Mouse (Mus musculus) lung, embryonic 14.5 days (tissue): ENCODE data around the gene Mapk14. TPM values are rescaled to one million over a fixed set of nuclear protein-coding genes. Genes with fewer than 3 reads are reported as not detected.

Experiments used
- ATAC-seq: fragments of 200-750 bp; cut with Nextera tagmentation; 2 replicates; pipeline ENCODE4 v1.8.0; 2017; ENCODE audit warnings: mild to moderate bottlenecking, moderate TSS enrichment, moderate library complexity; ENCODE audit not compliant: insufficient read depth
- DNase-seq: peaks from one replicate; pipeline ENCODE4 v3.0.0-alpha.2; 2015
- H3K27ac ChIP-seq: fragments of 300-500 bp; sonication (generic); 2 replicates; pipeline ENCODE4 v1.5.1; 2014; ENCODE audit warnings: low read depth, mild to moderate bottlenecking, moderate library complexity
- H3K27me3 ChIP-seq: fragments of 300-500 bp; sonication (generic); 2 replicates; pipeline ENCODE4 v1.6.1; 2014; ENCODE audit warnings: low read length, control low read depth; ENCODE audit not compliant: insufficient read depth
- H3K36me3 ChIP-seq: fragments of 300-500 bp; sonication (generic); 2 replicates; pipeline ENCODE4 v1.6.1; 2014; ENCODE audit warnings: control low read depth; ENCODE audit not compliant: insufficient read depth
- H3K4me1 ChIP-seq: fragments of 300-500 bp; sonication (generic); 2 replicates; pipeline ENCODE4 v1.6.1; 2014; ENCODE audit warnings: antibody characterized with exemption, control low read depth; ENCODE audit not compliant: insufficient read depth
- H3K4me2 ChIP-seq: fragments of 300-500 bp; sonication (generic); 2 replicates; pipeline ENCODE4 v1.6.1; 2014; ENCODE audit warnings: mild to moderate bottlenecking
- H3K4me3 ChIP-seq: fragments of 300-500 bp; sonication (generic); 2 replicates; pipeline ENCODE4 v1.5.1; 2014; ENCODE audit warnings: low read depth, low read length
- H3K9ac ChIP-seq: fragments of 300-500 bp; sonication (generic); 2 replicates; pipeline ENCODE4 v1.6.1; 2014
- H3K9me3 ChIP-seq: fragments of 300-500 bp; sonication (generic); 2 replicates; pipeline ENCODE4 v1.6.1; 2016; ENCODE audit warnings: low read depth, low read length, control low read depth
- CTCF ChIP-seq: IDR thresholded peaks from 2 replicates; pipeline ENCODE4 v1.5.1; 2016; ENCODE audit warnings: antibody characterized with exemption, low read depth
- WGBS: fragments of 180-500 bp; shearing (Covaris S2); extraction: QIAGEN DNeasy Blood & Tissue Kit; methylation state at CpG from one replicate; pipeline ENCODE4 v1.1.7; 2014; 5-methylcytosine and 5-hydroxymethylcytosine counted together
- polyA plus RNA-seq: library from polyadenylated mRNA; unstranded; fragments of >200 nt; fragmentation: Nextera tagmentation; extraction: Ambion mirVana; gene quantifications from 2 replicates; pipeline ENCODE4 v1.2.1, GENCODE M21; 2014

The Mapk14 gene
- 76.1 and 77.4 TPM in 2 replicates for polyA plus RNA-seq

GRCm38 (mm10) chr17:28690776-28691686 is at the start of gene Mapk14:
Mapk14 (plus strand) TSS chr17:28691329.
- ATAC-seq, result peak; percentile 94
- H3K4me1 ChIP-seq, result peaks cover 25% of the 10 kb centered on the region
- H3K9me3 ChIP-seq, result no peaks in the 10 kb centered on the region
- H3K36me3 ChIP-seq, result peaks cover 7% of the 10 kb centered on the region; the same call in 1 of the 2 replicates
- peak within 1 kb of the TSS; percentile 96 for H3K27ac ChIP-seq
- H3K4me3 ChIP-seq, result peak within 1 kb of the TSS; percentile 99
- peaks cover 12% of the 10 kb centered on the region for H3K27me3 ChIP-seq
- DNase-seq, result peak; percentile 100
- TF ChIP-seq CTCF, result peak; percentile 47
- H3K9ac ChIP-seq, result peak within 1 kb of the TSS; percentile 93
- H3K4me2 ChIP-seq, result peak within 1 kb of the TSS; percentile 86
- WGBS, result under 1% methylated on average over 83 of the region's 86 CpGs

DNA sequence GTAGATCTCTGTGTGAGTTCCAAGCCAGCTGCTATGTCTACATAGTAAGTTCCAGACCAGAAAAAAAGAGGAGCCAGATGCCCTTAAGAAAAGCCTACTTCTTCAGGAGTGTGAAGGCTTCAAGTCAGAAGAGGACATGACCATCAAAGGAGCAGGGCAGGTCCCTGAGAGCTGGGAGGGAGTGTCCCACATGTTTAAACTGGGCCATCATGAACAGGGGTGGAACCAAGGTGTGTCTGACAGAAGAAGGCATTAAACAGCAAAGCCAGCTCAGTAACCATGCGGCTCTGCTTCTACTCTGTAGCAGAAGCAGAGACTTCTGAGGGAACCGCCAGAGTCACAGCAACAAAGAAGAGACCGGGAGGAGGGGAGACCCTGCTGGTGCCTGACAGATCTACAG is 47.4 kb upstream of the Mapk14 start:
- Histone ChIP-seq H3K4me1 (no peaks in the 10 kb centered on the region), H3K4me3 (no peak overlapping the region), H3K27me3 (no peaks in the 10 kb centered on the region), H3K4me2 (no peak overlapping the region), H3K36me3 (no peaks in the 10 kb centered on the region), H3K27ac (no peak overlapping the region), H3K9me3 (no peaks in the 10 kb centered on the region), H3K9ac (no peak overlapping the region)
- ATAC-seq (no peak), DNase-seq (no peak)
- WGBS, result 29% methylated on average over 3 of the region's 3 CpGs
- TF ChIP-seq CTCF, result no peak

DNA sequence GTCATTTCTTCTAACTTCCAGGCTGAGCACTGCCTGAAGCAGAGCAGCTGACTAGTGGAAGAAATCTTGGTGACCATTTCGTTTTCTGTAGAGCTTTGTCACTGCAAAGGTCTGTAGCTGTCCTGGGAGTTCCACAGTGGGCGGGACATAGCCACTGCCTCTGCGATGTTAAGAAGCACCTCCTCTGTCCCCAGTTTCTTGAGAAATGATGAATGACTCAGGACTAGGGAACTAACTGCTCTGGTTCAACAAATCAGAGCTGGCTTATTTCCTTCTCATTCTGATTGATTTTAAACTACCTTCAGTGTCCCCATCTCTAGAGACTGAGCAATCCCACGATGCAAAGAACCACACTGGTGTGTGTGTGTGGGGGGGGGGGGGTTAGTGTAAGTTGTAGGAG is 47.0 kb upstream of the Mapk14 start:
- Histone ChIP-seq H3K27ac (no peak overlapping the region), H3K36me3 (no peaks in the 10 kb centered on the region), H3K9ac (no peak overlapping the region), H3K27me3 (no peaks in the 10 kb centered on the region), H3K4me1 (no peaks in the 10 kb centered on the region), H3K9me3 (no peaks in the 10 kb centered on the region), H3K4me2 (no peak overlapping the region), H3K4me3 (no peak overlapping the region)
- no peak for ATAC-seq
- DNase-seq, result no peak
- TF ChIP-seq CTCF, result no peak
- 38% methylated on average over 4 of the region's 4 CpGs for WGBS

GRCm38 (mm10) chr17:28646221-28646620 is 44.9 kb upstream of the Mapk14 start:
- Histone ChIP-seq H3K27me3 (no peaks in the 10 kb centered on the region), H3K27ac (no peak overlapping the region), H3K4me3 (no peak overlapping the region), H3K4me1 (no peaks in the 10 kb centered on the region), H3K9ac (no peak overlapping the region), H3K4me2 (no peak overlapping the region), H3K9me3 (no peaks in the 10 kb centered on the region), H3K36me3 (no peaks in the 10 kb centered on the region)
- no peak for TF ChIP-seq CTCF
- ATAC-seq (no peak), DNase-seq (no peak)
- WGBS, result 49% methylated on average over 3 of the region's 3 CpGs

DNA sequence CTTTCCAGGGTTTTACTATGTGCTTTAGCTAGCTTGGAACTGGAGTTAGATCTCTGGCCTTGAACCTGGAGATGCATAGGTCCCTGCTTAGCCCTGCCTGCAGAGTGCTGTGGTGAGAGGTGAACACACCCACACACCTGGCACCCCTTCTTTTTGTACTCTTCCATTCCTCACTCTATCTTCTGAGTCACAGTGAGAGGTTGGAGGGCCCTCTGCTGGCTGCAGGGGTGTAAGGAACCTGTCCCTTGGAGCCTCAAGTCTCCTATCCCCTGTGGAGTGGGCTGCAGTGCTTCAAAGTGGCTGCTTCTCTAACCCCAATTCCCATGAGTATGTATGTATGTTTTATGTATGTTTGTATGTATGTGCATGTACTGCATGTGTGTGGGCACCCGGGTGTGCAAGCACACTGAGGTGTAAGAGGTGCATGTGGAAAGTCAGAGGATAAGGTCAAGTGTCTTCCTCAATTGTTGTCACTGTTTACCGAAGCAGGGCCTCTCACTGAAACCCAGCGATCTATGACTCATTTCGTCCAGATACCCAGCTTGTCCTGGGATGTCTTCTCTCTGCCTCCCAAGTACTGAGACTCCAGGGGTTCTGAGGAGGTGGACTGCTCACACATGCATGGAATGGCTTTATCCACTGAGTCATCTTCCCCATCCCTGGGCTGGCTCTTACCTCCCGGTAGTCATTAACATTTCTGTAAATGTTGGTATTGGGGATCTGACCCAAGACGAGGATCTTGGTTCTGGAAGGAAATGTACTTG is 42.3 kb upstream of the Mapk14 start:
- no peak overlapping the region for H3K9ac ChIP-seq
- peak; percentile 69 for TF ChIP-seq CTCF
- 34% methylated on average over 6 of the region's 6 CpGs for WGBS
- no peak for ATAC-seq
- H3K4me3 ChIP-seq, result no peak overlapping the region
- no peaks in the 10 kb centered on the region for H3K9me3 ChIP-seq
- H3K36me3 ChIP-seq, result no peaks in the 10 kb centered on the region
- H3K27me3 ChIP-seq, result no peaks in the 10 kb centered on the region
- H3K4me2 ChIP-seq, result no peak overlapping the region
- DNase-seq, result peak; percentile 45
- no peak overlapping the region for H3K27ac ChIP-seq
- no peaks in the 10 kb centered on the region for H3K4me1 ChIP-seq

- DNase-seq, result no peak
- ATAC-seq, result no peak
- 66% methylated on average over 3 of the region's 3 CpGs for WGBS
Measured at GRCm38 (mm10) chr17:28650268-28650667, 40.9 kb upstream of the Mapk14 start.

DNA sequence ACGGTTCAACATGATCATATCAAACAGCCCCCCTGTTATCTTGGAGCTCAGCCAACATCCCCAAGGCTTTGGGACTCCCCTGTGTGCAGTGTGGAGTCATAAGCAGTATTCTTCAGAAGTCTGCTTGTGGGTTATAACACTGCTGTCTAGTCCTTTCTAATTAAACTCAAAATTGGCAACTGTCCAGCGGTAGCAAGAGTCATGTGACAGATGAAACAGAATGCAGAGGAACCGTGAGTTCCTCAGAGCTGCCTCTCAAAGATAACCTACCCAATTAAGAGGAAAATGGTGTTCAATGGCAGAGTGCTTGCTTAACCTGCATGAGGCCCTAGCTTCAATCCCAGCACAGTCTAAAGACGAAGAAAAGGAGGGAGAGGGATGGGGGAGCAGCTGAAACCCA is 33.2 kb upstream of the Mapk14 start:
- H3K4me3 ChIP-seq, result no peak overlapping the region
- no peaks in the 10 kb centered on the region for H3K9me3 ChIP-seq
- WGBS, result 15% methylated on average over 4 of the region's 4 CpGs
- no peak overlapping the region for H3K4me2 ChIP-seq
- ATAC-seq, result 0 out of 2 replicates have a peak, but pooled peaks have one; percentile 32
- no peaks in the 10 kb centered on the region for H3K4me1 ChIP-seq
- H3K27me3 ChIP-seq, result no peaks in the 10 kb centered on the region
- no peak for TF ChIP-seq CTCF
- DNase-seq, result peak; percentile 79
- no peak overlapping the region for H3K27ac ChIP-seq
- H3K9ac ChIP-seq, result no peak overlapping the region
- H3K36me3 ChIP-seq, result no peaks in the 10 kb centered on the region

More at GRCm38 (mm10) chr17:28650268-28650667, 40.9 kb upstream of the Mapk14 start:
- Histone ChIP-seq H3K36me3 (no peaks in the 10 kb centered on the region), H3K27ac (no peak overlapping the region), H3K9me3 (no peaks in the 10 kb centered on the region), H3K4me1 (no peaks in the 10 kb centered on the region), H3K27me3 (no peaks in the 10 kb centered on the region), H3K4me3 (no peak overlapping the region), H3K4me2 (no peak overlapping the region), H3K9ac (no peak overlapping the region)
- no peak for TF ChIP-seq CTCF
